Mouse (Mus musculus): ENCODE measurements around the gene Polr3gl.
A peak's percentile ranks its signal among the peaks of the same experiment; 100 is the strongest.

Gene Polr3gl

GRCm38 (mm10) chr3:96557694-96558093 lies 36.3 kb downstream of the Polr3gl start, which contains the start of gene Txnip:
Txnip (plus strand) TSS chr3:96557957.
- DNase-seq (ENCODE audit: low spot score), result peak; percentile 100

GRCm38 (mm10) chr3:96556651-96557635 lies 37.0 kb downstream of the Polr3gl start:
- DNase-seq (ENCODE audit: low spot score), result peak; percentile 83

- no peak for DNase-seq (ENCODE audit: low spot score)
These were observed 37.9 kb downstream of the Polr3gl start for GRCm38 (mm10) chr3:96555999-96556614.

GRCm38 (mm10) chr3:96555041-96555596 lies 38.9 kb downstream of the Polr3gl start:
- peak; percentile 94 for DNase-seq (ENCODE audit: low spot score)

GRCm38 (mm10) chr3:96554251-96554650 lies 39.7 kb downstream of the Polr3gl start:
- no peak for DNase-seq (ENCODE audit: low spot score)

GRCm38 (mm10) chr3:96553601-96554000 lies 40.4 kb downstream of the Polr3gl start:
- no peak for DNase-seq (ENCODE audit: low spot score)

- DNase-seq (ENCODE audit: low spot score), result no peak
These were observed 42.1 kb downstream of the Polr3gl start for GRCm38 (mm10) chr3:96551890-96552289.

GRCm38 (mm10) chr3:96551203-96551602 lies 42.8 kb downstream of the Polr3gl start:
- DNase-seq (ENCODE audit: low spot score), result peak; percentile 88

- DNase-seq (ENCODE audit: low spot score), result no peak
These were observed 44.6 kb downstream of the Polr3gl start for GRCm38 (mm10) chr3:96549346-96549745.

GRCm38 (mm10) chr3:96548824-96549223 lies 45.2 kb downstream of the Polr3gl start:
- no peak for DNase-seq (ENCODE audit: low spot score)

- DNase-seq (ENCODE audit: low spot score), result peak; percentile 81
These were observed 46.5 kb downstream of the Polr3gl start for GRCm38 (mm10) chr3:96547389-96547960.

GRCm38 (mm10) chr3:96546880-96547279 lies 47.1 kb downstream of the Polr3gl start:
- no peak for DNase-seq (ENCODE audit: low spot score)

GRCm38 (mm10) chr3:96545565-96545964 lies 48.4 kb downstream of the Polr3gl start:
- no peak for DNase-seq (ENCODE audit: low spot score)

GRCm38 (mm10) chr3:96543345-96543744 lies 50.6 kb downstream of the Polr3gl start:
- DNase-seq (ENCODE audit: low spot score), result no peak

- no peak for DNase-seq (ENCODE audit: low spot score)
These were observed 51.4 kb downstream of the Polr3gl start for GRCm38 (mm10) chr3:96542554-96542953.

- no peak for DNase-seq (ENCODE audit: low spot score)
These were observed 52.5 kb downstream of the Polr3gl start for GRCm38 (mm10) chr3:96541328-96542078.

- DNase-seq (ENCODE audit: low spot score), result no peak
These were observed 53.2 kb downstream of the Polr3gl start for GRCm38 (mm10) chr3:96540740-96541139.

- DNase-seq (ENCODE audit: low spot score), result no peak
These were observed 54.7 kb downstream of the Polr3gl start for GRCm38 (mm10) chr3:96539316-96539715.

- no peak for DNase-seq (ENCODE audit: low spot score)
These were observed 59.7 kb downstream of the Polr3gl start for GRCm38 (mm10) chr3:96534300-96534699.

GRCm38 (mm10) chr3:96532050-96532449 lies 61.9 kb downstream of the Polr3gl start:
- DNase-seq (ENCODE audit: low spot score), result no peak

GRCm38 (mm10) chr3:96528506-96528905 lies 65.5 kb downstream of the Polr3gl start:
- no peak for DNase-seq (ENCODE audit: low spot score)

Measured in lung, postnatal 25 days (tissue).